Mouse (Mus musculus): ENCODE measurements around the gene Vmn1r55. TPM values are rescaled to one million over a fixed set of nuclear protein-coding genes. Genes with fewer than 3 reads are reported as not detected.
"Not testable (repeated sequence)": the region's sequence is repeated elsewhere in the genome, so short reads cannot be mapped to it uniquely, and the experiment has no call there.

Vmn1r55 gene
- polyA plus RNA-seq (2015; fragmentation: Nextera tagmentation; extraction: Ambion mirVana) = not detected in 2 replicates

DNA sequence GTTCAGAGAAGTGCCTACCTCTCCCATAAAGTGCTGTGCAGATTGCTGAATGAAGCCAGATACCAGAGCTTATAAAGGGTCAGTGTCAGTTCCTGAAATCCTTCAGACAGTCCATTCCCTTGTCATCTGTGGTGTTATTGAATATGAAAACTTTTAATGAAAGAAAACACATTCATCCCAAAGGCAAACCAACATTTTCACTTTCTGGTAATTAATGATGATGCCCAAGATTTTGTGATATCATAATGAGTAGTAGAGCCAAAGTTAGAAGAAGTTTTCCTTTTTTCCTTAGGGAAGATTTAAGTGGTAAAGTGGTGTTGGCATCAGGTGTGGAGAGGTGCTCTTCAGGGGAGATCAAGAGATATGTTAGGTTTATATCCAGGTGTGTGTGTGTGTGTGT, at the start of gene Vmn1r55:
Gene Vmn1r55, minus strand, starts transcription at position 101 of the 400 bp plus-strand sequence.
- H3K9ac ChIP-seq (ENCODE audit: low read depth, low read length); H3K4me2 ChIP-seq (ENCODE audit: low read length); H3K4me3 ChIP-seq (replicated peaks; ENCODE audit: low read depth, low read length); ATAC-seq (replicated peaks; ENCODE audit: low FRiP score, low read depth); H3K27ac ChIP-seq; H3K9me3 ChIP-seq (replicated peaks; ENCODE audit: low read length); H3K4me1 ChIP-seq (replicated peaks; ENCODE audit: insufficient read depth, low read length); DNase-seq (ENCODE audit: low spot score); H3K27me3 ChIP-seq (ENCODE audit: insufficient read depth, low read length); H3K36me3 ChIP-seq (ENCODE audit: insufficient read depth, low read length): not testable (repeated sequence)

DNA sequence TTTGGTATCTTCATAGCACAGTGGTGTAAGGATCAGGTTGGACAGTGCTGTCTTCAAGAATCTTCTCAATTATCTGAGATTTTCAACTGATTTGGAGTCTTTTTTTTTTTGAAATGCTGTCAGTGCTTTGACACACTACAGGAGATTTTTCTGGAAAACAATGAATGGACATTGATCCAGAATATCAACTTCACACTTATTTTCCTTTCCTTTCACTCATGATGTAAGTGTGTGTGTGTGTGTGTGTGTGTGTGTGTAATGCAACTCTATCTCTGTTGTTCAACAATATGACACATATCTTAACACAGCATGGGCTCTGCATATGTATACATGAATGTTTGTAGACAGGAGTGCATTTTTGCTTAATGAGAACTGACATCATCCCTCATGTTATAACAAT, 47.2 kb upstream of the Vmn1r55 start, which contains the start of gene Vmn1r56:
Gene Vmn1r56, minus strand, starts transcription at position 101 of the 400 bp plus-strand sequence.
- not testable (repeated sequence) for H3K4me1 ChIP-seq (replicated peaks; ENCODE audit: insufficient read depth, low read length); DNase-seq (ENCODE audit: low spot score); ATAC-seq (replicated peaks; ENCODE audit: low FRiP score, low read depth); H3K9me3 ChIP-seq (replicated peaks; ENCODE audit: low read length); H3K36me3 ChIP-seq (ENCODE audit: insufficient read depth, low read length); H3K4me3 ChIP-seq (replicated peaks; ENCODE audit: low read depth, low read length); H3K27ac ChIP-seq; H3K9ac ChIP-seq (ENCODE audit: low read depth, low read length); H3K27me3 ChIP-seq (ENCODE audit: insufficient read depth, low read length); H3K4me2 ChIP-seq (ENCODE audit: low read length)

DNA sequence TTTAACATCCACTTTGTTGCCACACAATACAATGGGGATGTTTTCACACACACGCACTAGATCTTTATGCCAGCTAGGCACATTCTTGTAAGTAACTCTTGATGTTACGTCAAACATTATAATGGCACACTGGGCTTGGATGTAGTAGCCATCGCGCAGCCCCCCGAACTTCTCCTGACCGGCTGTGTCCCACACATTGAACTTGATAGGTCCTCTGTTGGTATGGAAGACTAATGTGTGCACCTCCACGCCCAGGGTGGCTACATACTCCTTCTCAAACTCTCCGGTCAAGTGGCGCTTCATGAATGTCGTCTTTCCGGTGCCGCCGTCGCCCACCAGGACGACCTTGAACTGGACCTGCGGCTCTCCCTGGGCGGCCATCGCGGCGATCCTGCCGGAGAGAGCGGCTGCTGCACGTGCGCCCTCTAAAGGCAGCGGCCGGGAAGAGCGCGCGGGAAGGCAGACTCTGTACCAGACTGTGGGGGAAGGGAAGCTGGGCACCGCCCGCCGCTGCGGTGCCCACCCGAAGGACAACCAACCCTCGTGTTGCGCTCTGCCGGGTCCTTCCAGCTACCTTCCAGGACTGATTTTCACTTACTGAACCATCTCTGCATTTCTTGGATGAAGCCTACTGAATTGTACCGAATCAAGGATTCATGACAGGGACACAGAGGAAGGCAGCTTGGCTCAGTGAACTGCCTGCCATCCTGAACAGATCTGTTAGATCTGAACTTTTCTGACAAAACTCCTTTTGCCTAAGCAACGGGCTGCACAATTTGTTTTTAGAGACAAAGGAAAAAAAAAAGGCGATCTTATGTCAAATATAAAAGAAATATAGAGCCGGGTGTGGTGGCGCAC, 23.7 kb downstream of the Vmn1r55 start, which contains the start of gene Rasl2-9:
Gene Rasl2-9, minus strand, starts transcription at position 402 of the 858 bp plus-strand sequence.
- no peak within 1 kb of the TSS for H3K27ac ChIP-seq
- H3K36me3 ChIP-seq (ENCODE audit: insufficient read depth, low read length) = no peaks in the 10 kb centered on the region
- no peaks in the 10 kb centered on the region for H3K4me1 ChIP-seq (replicated peaks; ENCODE audit: insufficient read depth, low read length)
- peak within 1 kb of the TSS; percentile 28 for H3K9ac ChIP-seq (ENCODE audit: low read depth, low read length)
- TF ChIP-seq CTCF (IDR thresholded peaks at IDR 0.05; ENCODE audit: low read depth) = peak; percentile 74
- DNase-seq (ENCODE audit: low spot score) (peak; percentile 76), ATAC-seq (replicated peaks; ENCODE audit: low FRiP score, low read depth) (peak; percentile 91)
- peak within 1 kb of the TSS; percentile 30 for H3K4me3 ChIP-seq (replicated peaks; ENCODE audit: low read depth, low read length)
- no peaks in the 10 kb centered on the region for H3K9me3 ChIP-seq (replicated peaks; ENCODE audit: low read length)
- WGBS = 20% methylated on average over 42 of the region's 42 CpGs
- peak within 1 kb of the TSS; percentile 57 for H3K4me2 ChIP-seq (ENCODE audit: low read length)
- H3K27me3 ChIP-seq (ENCODE audit: insufficient read depth, low read length) = no peaks in the 10 kb centered on the region

DNA sequence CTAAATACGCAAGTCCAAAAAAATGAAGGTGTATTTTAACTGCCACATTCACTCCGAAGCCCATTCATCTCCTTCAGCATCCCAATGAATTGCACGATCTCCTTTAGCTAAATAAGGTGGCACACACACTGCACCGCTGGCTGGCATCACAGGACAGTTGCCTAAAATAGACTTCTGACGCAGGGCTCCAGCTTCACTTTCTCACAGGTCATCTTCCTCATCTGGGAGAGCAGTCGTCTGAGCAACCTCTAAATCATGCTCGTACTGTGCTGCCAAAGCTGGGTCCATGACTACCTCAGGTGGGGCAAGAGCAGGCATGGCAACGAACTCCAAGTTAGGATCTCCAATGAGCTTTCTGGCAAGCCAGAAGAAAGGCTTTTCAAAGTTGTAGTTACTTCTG, 24.4 kb downstream of the Vmn1r55 start:
- Histone ChIP-seq H3K4me2 (ENCODE audit: low read length) (0 out of 2 replicates have a peak overlapping the region, but pooled peaks have one; percentile 57), H3K27me3 (ENCODE audit: insufficient read depth, low read length) (no peaks in the 10 kb centered on the region), H3K4me3 (replicated peaks; ENCODE audit: low read depth, low read length) (0 out of 2 replicates have a peak overlapping the region, but pooled peaks have one; percentile 30), H3K4me1 (replicated peaks; ENCODE audit: insufficient read depth, low read length) (no peaks in the 10 kb centered on the region), H3K36me3 (ENCODE audit: insufficient read depth, low read length) (no peaks in the 10 kb centered on the region), H3K9ac (ENCODE audit: low read depth, low read length) (no peak overlapping the region), H3K27ac (no peak overlapping the region), H3K9me3 (replicated peaks; ENCODE audit: low read length) (no peaks in the 10 kb centered on the region)
- TF ChIP-seq CTCF (IDR thresholded peaks at IDR 0.05; ENCODE audit: low read depth) = no peak
- ATAC-seq (replicated peaks; ENCODE audit: low FRiP score, low read depth) (no peak), DNase-seq (ENCODE audit: low spot score) (no peak)
- 86% methylated on average over 8 of the region's 8 CpGs for WGBS

DNA sequence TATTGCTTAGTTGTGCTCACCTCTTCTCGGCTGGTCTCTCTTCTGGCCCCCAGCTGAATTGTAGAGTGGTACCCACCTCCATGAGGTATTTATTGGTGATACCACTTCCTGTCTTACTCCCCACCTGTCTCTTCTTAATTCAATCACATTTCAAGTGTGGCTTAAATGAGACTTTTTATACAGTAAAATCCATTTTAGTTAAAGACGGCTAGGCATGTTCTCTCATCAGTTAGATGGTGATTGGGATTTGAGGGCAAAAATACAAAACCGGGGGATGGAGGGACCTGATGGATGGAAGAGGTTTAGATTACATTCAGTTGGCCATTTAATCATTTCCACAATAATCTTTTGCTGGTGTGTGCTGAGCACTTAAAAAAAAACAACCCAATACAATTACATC, 32.6 kb downstream of the Vmn1r55 start, which contains the start of gene Rfpl4:
Gene Rfpl4, minus strand, starts transcription at position 101 of the 400 bp plus-strand sequence.
- no peak for TF ChIP-seq CTCF (IDR thresholded peaks at IDR 0.05; ENCODE audit: low read depth)
- Histone ChIP-seq H3K4me3 (replicated peaks; ENCODE audit: low read depth, low read length) (no peak within 1 kb of the TSS), H3K9me3 (replicated peaks; ENCODE audit: low read length) (no peaks in the 10 kb centered on the region), H3K36me3 (ENCODE audit: insufficient read depth, low read length) (no peaks in the 10 kb centered on the region), H3K4me1 (replicated peaks; ENCODE audit: insufficient read depth, low read length) (no peaks in the 10 kb centered on the region), H3K27me3 (ENCODE audit: insufficient read depth, low read length) (no peaks in the 10 kb centered on the region), H3K9ac (ENCODE audit: low read depth, low read length) (no peak within 1 kb of the TSS), H3K27ac (no peak within 1 kb of the TSS), H3K4me2 (ENCODE audit: low read length) (no peak within 1 kb of the TSS)
- DNase-seq (ENCODE audit: low spot score) = no peak
- ATAC-seq (replicated peaks; ENCODE audit: low FRiP score, low read depth) = no peak
- WGBS = 84% methylated on average over 3 of the region's 3 CpGs

DNA sequence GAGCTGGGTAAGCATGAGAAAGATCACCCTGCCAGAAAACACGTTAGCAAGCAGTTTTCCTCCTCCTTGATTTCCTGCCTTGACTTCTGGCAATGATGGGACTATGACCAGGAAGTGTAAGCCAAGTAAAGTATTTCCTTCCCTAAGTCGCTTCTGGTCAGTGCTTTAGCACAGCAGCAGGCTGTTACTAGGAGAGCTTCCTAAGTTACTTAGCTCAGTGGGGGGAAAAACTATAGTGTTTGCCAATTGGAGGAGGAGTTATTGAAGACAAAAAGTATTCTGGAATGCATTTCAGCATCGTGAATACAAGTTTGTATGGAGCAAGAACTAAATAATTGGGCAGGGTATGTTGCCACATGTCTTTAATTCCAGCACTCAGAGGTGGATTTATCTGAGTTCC, 36.8 kb downstream of the Vmn1r55 start:
- Histone ChIP-seq H3K4me1 (replicated peaks; ENCODE audit: insufficient read depth, low read length) (no peaks in the 10 kb centered on the region), H3K27ac (no peak overlapping the region), H3K4me2 (ENCODE audit: low read length) (no peak overlapping the region), H3K36me3 (ENCODE audit: insufficient read depth, low read length) (no peaks in the 10 kb centered on the region), H3K4me3 (replicated peaks; ENCODE audit: low read depth, low read length) (no peak overlapping the region), H3K9me3 (replicated peaks; ENCODE audit: low read length) (no peaks in the 10 kb centered on the region), H3K27me3 (ENCODE audit: insufficient read depth, low read length) (no peaks in the 10 kb centered on the region), H3K9ac (ENCODE audit: low read depth, low read length) (no peak overlapping the region)
- peak; percentile 57 for DNase-seq (ENCODE audit: low spot score)
- no peak for TF ChIP-seq CTCF (IDR thresholded peaks at IDR 0.05; ENCODE audit: low read depth)
- no peak for ATAC-seq (replicated peaks; ENCODE audit: low FRiP score, low read depth)
- 40% methylated on average over 3 of the region's 3 CpGs for WGBS
